Mouse (Mus musculus) C2C12 (cell line): ENCODE results near the gene Mlh1.

Experiments
- CTCF ChIP-seq: IDR thresholded peaks from one replicate; pipeline ENCODE4 v1.5.1; 2011; ENCODE audit not compliant: control insufficient read depth, insufficient read depth, insufficient read length
- USF1 ChIP-seq: IDR thresholded peaks from one replicate; pipeline ENCODE4 v1.6.1; 2011; ENCODE audit warnings: low read depth, mild to moderate bottlenecking, control low read depth, moderate library complexity

- TF ChIP-seq USF1 (no peak), CTCF (no peak)
Observed at GRCm38 (mm10) chr9:111312442-111313141, 41.0 kb upstream of the Mlh1 start.
